Mouse (Mus musculus): ENCODE measurements around the gene Ifit1. TPM values are rescaled to one million over a fixed set of nuclear protein-coding genes. Genes with fewer than 3 reads are reported as not detected.

Ifit1 gene
- polyA plus RNA-seq, 1 experiment from 2014 or later, result 0.18 TPM

Other genes starting within 250 kb of the Ifit1 start
- 1.6 and 2.1 TPM in 2 replicates for gene Ch25h, start 165.7 kb upstream of the Ifit1 start, polyA plus RNA-seq (2016; fragmentation: Nextera tagmentation; extraction: Ambion mirVana)
- 23.1 and 23.9 TPM in 2 replicates for gene Lipa, start 113.4 kb upstream of the Ifit1 start, polyA plus RNA-seq (2016; fragmentation: Nextera tagmentation; extraction: Ambion mirVana)
- 3.5 and 4.5 TPM in 2 replicates for gene Ifit2, start 90.2 kb upstream of the Ifit1 start, polyA plus RNA-seq (2016; fragmentation: Nextera tagmentation; extraction: Ambion mirVana)
- gene Ifit3, start 57.3 kb upstream of the Ifit1 start, polyA plus RNA-seq (2016; fragmentation: Nextera tagmentation; extraction: Ambion mirVana), result 0.18 and 0.23 TPM in 2 replicates
- 0.25 and 0.50 TPM in 2 replicates for gene Ifit1bl1, start 38.9 kb upstream of the Ifit1 start, polyA plus RNA-seq (2016; fragmentation: Nextera tagmentation; extraction: Ambion mirVana)
- 0.09 TPM in 1 of 2 replicates, not detected in the other for gene Ifit3b, start 32.9 kb upstream of the Ifit1 start, polyA plus RNA-seq (2016; fragmentation: Nextera tagmentation; extraction: Ambion mirVana)
- 0.22 TPM in 1 of 2 replicates, not detected in the other for gene Ifit1bl2, start 128 bp upstream of the Ifit1 start, polyA plus RNA-seq (2016; fragmentation: Nextera tagmentation; extraction: Ambion mirVana)
- 2.1 and 2.4 TPM in 2 replicates for gene Slc16a12, start 106.4 kb downstream of the Ifit1 start, polyA plus RNA-seq (2016; fragmentation: Nextera tagmentation; extraction: Ambion mirVana)
- gene Pank1, start 238.6 kb downstream of the Ifit1 start, polyA plus RNA-seq (2016; fragmentation: Nextera tagmentation; extraction: Ambion mirVana), result 9.2 and 9.9 TPM in 2 replicates

Data from neural tube, embryonic 12.5 days (tissue).